Mouse (Mus musculus): ENCODE measurements around the gene Zkscan2.

Gene Zkscan2

GRCm38 (mm10) chr7:123500239-123501219 lies at the start of gene Zkscan2:
Gene Zkscan2 (minus strand): TSS chr7:123500449.
- peak; percentile 64 for DNase-seq

GRCm38 (mm10) chr7:123529190-123529589 lies 28.9 kb upstream of the Zkscan2 start:
- no peak for DNase-seq

DNA sequence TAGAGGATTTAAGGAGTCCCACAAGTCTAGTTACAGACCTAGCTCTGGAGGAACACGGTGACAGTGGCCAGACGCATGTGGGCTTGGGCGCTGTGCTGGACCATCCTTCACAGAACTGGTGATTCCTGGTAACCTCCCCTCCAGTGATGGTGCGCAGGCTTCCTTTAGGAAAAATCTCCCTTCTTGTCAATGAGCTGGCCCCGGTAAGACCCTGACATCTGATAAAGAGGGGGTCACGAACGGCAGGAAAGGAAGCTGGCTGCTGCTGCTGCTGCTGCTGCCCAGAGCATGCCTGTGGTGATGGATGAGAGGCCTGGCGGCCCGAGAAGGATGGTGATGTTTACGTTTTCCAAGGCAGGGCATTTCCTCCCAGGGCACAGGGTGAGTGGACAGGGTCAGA lies 25.5 kb upstream of the Zkscan2 start:
- DNase-seq = no peak

- peak; percentile 70 for DNase-seq
These were observed 24.1 kb upstream of the Zkscan2 start for GRCm38 (mm10) chr7:123524218-123524861.

GRCm38 (mm10) chr7:123507946-123508345 lies 7.7 kb upstream of the Zkscan2 start:
- no peak for DNase-seq

DNA sequence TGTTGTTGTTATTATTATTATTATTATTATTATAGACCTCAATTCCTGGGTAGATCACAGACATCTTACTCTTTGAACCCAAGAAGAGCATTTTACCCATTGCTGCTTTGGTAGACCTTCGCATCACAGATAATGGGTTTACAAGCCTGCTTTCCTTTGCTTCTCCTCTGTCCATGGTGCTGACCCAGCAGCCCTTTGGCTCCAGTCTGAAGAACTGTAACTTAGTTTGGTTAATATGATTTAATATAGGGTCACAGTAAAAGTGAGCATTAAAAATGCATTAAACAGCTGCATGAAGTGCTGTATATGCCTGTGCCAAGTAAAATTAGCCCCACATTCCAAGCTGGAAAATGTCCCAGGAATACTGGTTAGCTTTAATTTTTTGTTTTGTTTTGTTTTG lies 3.1 kb upstream of the Zkscan2 start:
- peak; percentile 32 for DNase-seq

GRCm38 (mm10) chr7:123499481-123500238 lies 589 bp downstream of the Zkscan2 start:
- DNase-seq = no peak

DNA sequence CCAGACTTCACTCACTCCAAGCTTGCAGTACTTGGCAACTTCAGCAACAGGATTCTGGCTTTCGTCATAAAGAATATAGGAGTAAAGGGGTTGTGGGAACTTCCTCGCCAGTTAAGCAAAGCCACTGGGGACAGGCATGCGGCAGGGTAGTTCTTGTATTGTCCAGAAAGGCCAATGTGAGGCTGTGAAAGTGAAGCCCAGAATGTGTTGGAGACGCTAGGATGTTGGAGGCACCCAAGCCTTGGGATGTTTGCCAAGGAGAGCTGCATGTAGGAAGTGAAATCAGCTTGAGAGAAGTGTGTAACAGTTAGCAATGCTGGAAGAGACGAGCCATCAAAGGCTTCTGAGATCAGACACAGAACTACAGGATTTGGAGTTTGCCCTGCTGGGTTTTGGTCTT lies 12.5 kb downstream of the Zkscan2 start:
- DNase-seq = no peak

DNA sequence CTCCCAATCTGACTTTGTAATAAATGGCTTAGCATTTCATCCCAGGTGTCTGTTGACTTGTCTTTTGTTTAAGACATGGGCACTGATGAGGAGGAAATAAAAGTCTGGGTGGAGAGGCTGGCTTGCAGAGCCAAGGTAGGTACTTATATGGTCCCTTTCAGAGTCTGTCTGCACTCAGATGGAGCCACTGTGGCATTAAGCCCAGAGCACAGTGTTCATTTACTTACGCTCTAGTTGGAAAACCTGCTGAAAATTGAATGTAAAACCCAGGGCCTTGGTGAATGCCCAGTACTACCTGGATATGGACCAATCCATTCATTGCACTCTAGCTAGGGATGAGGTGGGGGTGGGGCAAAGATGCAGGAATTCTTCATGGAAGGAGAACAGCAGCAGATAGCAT lies 32.3 kb downstream of the Zkscan2 start:
- no peak for DNase-seq

GRCm38 (mm10) chr7:123465692-123466387 lies 34.4 kb downstream of the Zkscan2 start:
- DNase-seq = peak; percentile 88

- no peak for DNase-seq
These were observed 36.7 kb downstream of the Zkscan2 start for GRCm38 (mm10) chr7:123463569-123463968.

GRCm38 (mm10) chr7:123462070-123462501 lies 38.2 kb downstream of the Zkscan2 start, which contains the start of gene Aqp8:
Gene Aqp8 (plus strand): TSS chr7:123462291.
- DNase-seq = peak; percentile 88

DNA sequence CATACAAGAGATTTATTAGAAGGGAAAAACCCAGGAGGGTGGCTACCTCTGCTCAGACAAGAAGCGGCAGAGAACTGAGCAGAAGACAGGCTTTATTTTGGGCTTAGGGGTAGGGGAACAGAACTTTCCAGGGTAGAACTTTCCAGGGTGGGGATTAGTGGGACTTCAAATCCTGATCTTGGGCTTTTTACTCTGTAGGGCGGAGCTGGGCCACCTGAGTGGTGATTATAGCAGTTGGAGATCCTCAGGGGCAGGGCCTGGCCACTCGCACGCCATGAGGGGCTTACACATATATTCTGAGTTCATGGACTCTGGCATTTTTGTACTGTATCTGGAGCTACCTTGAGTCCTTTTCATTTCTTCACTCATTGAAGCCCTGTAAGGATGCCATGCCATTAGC lies 38.9 kb downstream of the Zkscan2 start:
- no peak for DNase-seq

GRCm38 (mm10) chr7:123459247-123459646 lies 41.0 kb downstream of the Zkscan2 start:
- no peak for DNase-seq

DNA sequence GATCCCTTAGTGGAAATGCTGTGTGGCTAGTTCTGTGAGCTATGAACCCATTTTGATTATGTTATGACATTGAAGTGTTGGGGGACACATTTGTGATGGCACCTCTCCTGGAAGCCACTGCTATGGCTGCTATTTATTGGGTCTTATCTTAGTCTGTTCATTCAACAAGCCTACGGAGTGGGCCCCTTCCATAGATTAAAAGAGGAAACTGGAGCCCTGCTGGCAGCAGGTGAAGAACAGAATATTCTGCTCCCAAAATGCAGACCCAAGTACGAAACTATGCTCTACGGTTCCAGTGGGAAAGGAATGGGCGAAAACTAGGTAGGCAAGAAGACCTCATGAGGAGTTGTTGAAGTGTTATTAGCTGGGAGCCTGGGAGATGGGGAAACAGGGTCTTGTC lies 41.9 kb downstream of the Zkscan2 start:
- no peak for DNase-seq

GRCm38 (mm10) chr7:123455088-123455487 lies 45.2 kb downstream of the Zkscan2 start:
- no peak for DNase-seq

- no peak for DNase-seq
These were observed 47.2 kb downstream of the Zkscan2 start for GRCm38 (mm10) chr7:123453066-123453465.

- peak; percentile 59 for DNase-seq
These were observed 47.7 kb downstream of the Zkscan2 start for GRCm38 (mm10) chr7:123452551-123452950.

- no peak for DNase-seq
These were observed 49.7 kb downstream of the Zkscan2 start for GRCm38 (mm10) chr7:123450515-123450914.

DNA sequence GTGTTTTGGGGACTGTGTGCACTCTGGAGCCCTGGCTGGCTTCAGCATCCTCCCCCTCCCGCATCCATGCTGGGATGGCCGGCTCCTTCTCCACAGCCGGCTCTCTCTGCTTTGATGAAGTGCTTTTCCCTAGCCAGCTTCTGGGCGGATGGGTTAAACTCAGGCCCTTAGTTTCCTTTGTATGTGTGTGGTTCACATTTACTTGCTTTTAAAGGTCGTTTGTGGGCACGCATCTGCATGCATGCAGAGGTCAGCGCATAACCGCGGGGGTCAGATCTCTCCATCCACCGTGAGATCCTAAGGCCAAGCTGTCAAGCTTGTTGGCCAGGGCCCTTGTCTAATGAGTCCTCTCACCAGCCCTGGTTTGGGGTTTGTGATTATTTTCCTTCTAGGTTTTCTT lies 50.6 kb downstream of the Zkscan2 start:
- no peak for DNase-seq

GRCm38 (mm10) chr7:123448794-123449193 lies 51.5 kb downstream of the Zkscan2 start:
- no peak for DNase-seq

DNA sequence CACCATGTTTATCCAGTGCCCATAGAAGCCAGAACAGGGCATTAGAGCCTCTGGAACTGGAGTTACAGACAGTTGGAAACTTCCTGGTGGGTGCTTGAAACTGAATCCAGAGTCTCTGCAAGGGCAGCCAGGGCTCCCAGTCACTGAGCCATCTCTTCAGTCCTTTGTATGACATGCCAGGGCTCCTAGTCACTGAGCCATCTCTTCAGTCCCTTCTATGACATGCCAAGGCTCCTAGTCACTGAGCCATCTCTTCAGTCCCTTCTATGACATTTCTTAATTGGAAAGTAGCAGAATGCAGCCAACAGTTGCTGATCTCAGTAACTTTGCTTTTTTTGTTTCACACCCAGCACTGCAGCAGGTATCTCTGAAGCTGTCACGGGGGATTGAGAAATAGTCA lies 58.2 kb downstream of the Zkscan2 start:
- DNase-seq = no peak

DNA sequence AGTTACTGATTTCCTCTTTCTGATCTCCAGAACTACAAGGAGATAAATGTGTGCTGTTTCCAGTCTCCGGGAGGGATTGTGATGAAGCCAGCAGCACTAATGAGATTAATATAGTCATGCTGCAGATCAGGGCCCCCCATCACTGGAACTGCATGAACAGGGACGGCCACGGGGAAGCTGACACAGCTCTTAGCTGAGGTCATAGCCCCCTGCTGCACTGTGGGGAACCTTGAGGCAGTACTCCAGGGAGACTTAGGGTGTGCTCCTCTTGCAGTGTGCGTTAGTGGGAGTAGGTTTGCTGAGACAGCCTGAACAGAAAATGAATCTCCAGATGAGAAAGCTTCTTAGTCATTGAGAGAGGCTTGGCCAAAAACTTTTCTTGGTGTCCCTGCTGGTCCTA lies 69.0 kb downstream of the Zkscan2 start:
- no peak for DNase-seq
